Mouse (Mus musculus) duodenum, adult 2 months (tissue): Measurements from ENCODE around the gene Mmp7. TPM values are rescaled to one million over a fixed set of nuclear protein-coding genes. Genes with fewer than 3 reads are reported as not detected.

Source experiments
- polyA plus RNA-seq: library from polyadenylated mRNA; depleted of rRNA; stranded (reverse); fragments of >200 nt; gene quantifications from 2 replicates; pipeline ENCODE4 v1.2.3, GENCODE M21; 2012; ENCODE audit warnings: low replicate concordance; rRNA removed

Gene Mmp7
- 18.2 and 49.1 TPM in 2 replicates for polyA plus RNA-seq

GRCm38 (mm10) chr9:7691790-7692189 is at the start of gene Mmp7:
Gene Mmp7 (plus strand): TSS chr9:7692090.

Other genes with a start within 250 kb of the Mmp7 start
- gene Mmp3, start 246.3 kb upstream of the Mmp7 start, polyA plus RNA-seq = 0.30 and 0.40 TPM in 2 replicates
- 5.6 and 5.8 TPM in 2 replicates for gene Mmp10, start 189.7 kb upstream of the Mmp7 start, polyA plus RNA-seq
- gene Mmp8, start 133.6 kb upstream of the Mmp7 start, polyA plus RNA-seq = not detected in 2 replicates
- not detected in 2 replicates for gene Mmp27, start 120.7 kb upstream of the Mmp7 start, polyA plus RNA-seq
- gene Mmp20, start 63.9 kb upstream of the Mmp7 start, polyA plus RNA-seq = not detected in 2 replicates
- 16.1 and 19.6 TPM in 2 replicates for gene Tmem123, start 72.0 kb downstream of the Mmp7 start, polyA plus RNA-seq
- gene Birc2, start 145.0 kb downstream of the Mmp7 start, polyA plus RNA-seq = 2.9 and 4.9 TPM in 2 replicates
- 4.7 and 8.0 TPM in 2 replicates for gene Birc3, start 181.1 kb downstream of the Mmp7 start, polyA plus RNA-seq